Mouse (Mus musculus): ENCODE measurements around the gene Kctd15.

- TF ChIP-seq CTCF (IDR thresholded peaks at IDR 0.05) (no peak), EP300 (IDR thresholded peaks at IDR 0.05) (no peak)
Observed at GRCm38 (mm10) chr7:34610445-34610844, 46.1 kb downstream of the Kctd15 start.

Measured in lung, postnatal 0 days (tissue).